12 mouse cellular contexts compared by ENCODE assay signal in genomic region chr5:74162013-74162412, GRCm38 (mm10). TPM values are rescaled to one million over a fixed set of nuclear protein-coding genes. Genes with fewer than 3 reads are reported as not detected.
DNase-seq lines count a peak whose midpoint lies in the region; ATAC-seq and TF ChIP-seq lines count a peak whose summit lies in the region.
"Had no signal": no experiment of that assay in that cellular context is flagged by ENCODE, and none has a peak within 500 bp of the region (broad histone marks: within the 10 kb centered on the region; RNA-seq: fewer than 3 reads in every experiment).

No protein-coding gene starts in this region.

- peak overlapping the region; percentile 36 for H3K4me2 ChIP-seq in midbrain, embryonic 11.5 days

- no peaks in the 10 kb centered on the region for H3K9me3 ChIP-seq in heart, embryonic 10.5 days
- no peaks in the 10 kb centered on the region for H3K9me3 ChIP-seq in midbrain, embryonic 11.5 days (ENCODE audit: control insufficient read depth, low read length)

- peak overlapping the region; percentile 53 for H3K4me3 ChIP-seq in heart, embryonic 10.5 days
- H3K4me3 ChIP-seq in testis, adult 2 months (ENCODE audit: control insufficient read depth, low read depth, low read length) = peak overlapping the region; percentile 75
- no peak overlapping the region for H3K4me3 ChIP-seq in midbrain, embryonic 11.5 days (ENCODE audit: low read depth, low read length)
- H3K4me3 ChIP-seq: layer of hippocampus, adult 2 months had no signal

- peak; percentile 54 for ATAC-seq in midbrain, embryonic 11.5 days (ENCODE audit: low FRiP score)

- WGBS in heart, embryonic 10.5 days = 40% methylated on average over 3 of the region's 3 CpGs
- 41% methylated on average over 3 of the region's 3 CpGs for WGBS in midbrain, embryonic 11.5 days

- H3K36me3 ChIP-seq in heart, embryonic 10.5 days = peaks cover 2% of the 10 kb centered on the region; the same call in 1 of the 2 replicates
- H3K36me3 ChIP-seq in testis, adult 2 months (ENCODE audit: control insufficient read depth, insufficient read depth, low read length) = no peaks in the 10 kb centered on the region
- H3K36me3 ChIP-seq in midbrain, embryonic 11.5 days (ENCODE audit: control insufficient read depth, insufficient read depth, low read length) = no peaks in the 10 kb centered on the region

- no peak for DNase-seq in heart, embryonic 10.5 days (ENCODE audit: low spot score)
- no peak for DNase-seq in heart, adult 8-10 months (ENCODE audit: low spot score)
- DNase-seq in testis, postnatal 14 days (ENCODE audit: low spot score) = no peak
- no peak for DNase-seq in midbrain, embryonic 11.5 days (ENCODE audit: low spot score, missing footprints)
- no peak for DNase-seq in layer of hippocampus, adult 18-20 months (ENCODE audit: low spot score in 2 of 2)
- DNase-seq in gastrocnemius, postnatal 25 days = no peak
- DNase-seq in cerebellum, adult 18-20 months = no peak
- DNase-seq: gastrocnemius, postnatal 36 days; thymus, postnatal 36 days had no signal

- no peaks in the 10 kb centered on the region for H3K27me3 ChIP-seq in heart, embryonic 10.5 days (ENCODE audit: insufficient read depth, poor library complexity, severe bottlenecking)
- no peaks in the 10 kb centered on the region for H3K27me3 ChIP-seq in testis, adult 2 months (ENCODE audit: control insufficient read depth, insufficient read depth, low read length)
- H3K27me3 ChIP-seq in midbrain, embryonic 11.5 days (ENCODE audit: control insufficient read depth, insufficient read depth, low read length) = no peaks in the 10 kb centered on the region; the same call in 1 of the 2 replicates

- H3K27ac ChIP-seq in heart, embryonic 10.5 days = peak overlapping the region; percentile 89
- H3K27ac ChIP-seq in testis, adult 2 months (ENCODE audit: control insufficient read depth, insufficient read depth, low read depth, low read length) = no peak overlapping the region
- no peak overlapping the region; the same call in 1 of the 2 replicates for H3K27ac ChIP-seq in midbrain, embryonic 11.5 days (ENCODE audit: low read depth, low read length)
- H3K27ac ChIP-seq: layer of hippocampus, adult 2 months; macrophage had no signal

- no peak for TF ChIP-seq CTCF in testis, adult 2 months (IDR thresholded peaks at IDR 0.05; ENCODE audit: control insufficient read depth, insufficient read depth, insufficient replicate concordance, low read depth, low read length)

- peak overlapping the region; percentile 27; the same call in 1 of the 2 replicates for H3K9ac ChIP-seq in midbrain, embryonic 11.5 days (ENCODE audit: low read length)

- no peak; the same call in 1 of the 2 replicates for TF ChIP-seq POLR2A in testis, adult 2 months (IDR thresholded peaks at IDR 0.05; ENCODE audit: control insufficient read depth, low read depth, low read length)

- H3K4me1 ChIP-seq in heart, embryonic 10.5 days = peaks cover 66% of the 10 kb centered on the region
- no peaks in the 10 kb centered on the region for H3K4me1 ChIP-seq in testis, adult 2 months (ENCODE audit: control insufficient read depth, insufficient read depth, low read length)
- peaks cover 12% of the 10 kb centered on the region for H3K4me1 ChIP-seq in midbrain, embryonic 11.5 days (ENCODE audit: control insufficient read depth, insufficient read depth, low read length)

RNA-seq across cellular contexts. Expression of gene Rasl11b, which starts 33.1 kb away (rescaled TPM):
- polyA plus RNA-seq in heart, embryonic 10.5 days (2016; fragmentation: Nextera tagmentation; extraction: Ambion mirVana) = 58.3 and 65.9 TPM in 2 replicates
- total RNA-seq in heart, adult 8-10 months (2022) = 10 to 100 TPM; 36.0 to 52.1 (median 41.2) TPM
- polyA plus RNA-seq in testis, adult 2 months (2012; rRNA removed) = 3.8 and 4.7 TPM in 2 replicates
- polyA plus RNA-seq in midbrain, embryonic 11.5 days (2014; fragmentation: Nextera tagmentation; extraction: Ambion mirVana) = 27.0 and 29.0 TPM in 2 replicates
- total RNA-seq in layer of hippocampus, adult 18-20 months (2021) = 10 to 100 TPM; 67.4 to 83.8 TPM
- total RNA-seq in gastrocnemius, postnatal 25 days (2021) = 1 to 10 TPM; 2.3 to 2.8 TPM
- polyA plus RNA-seq: macrophage had no signal

Comparison
In these comparisons a context has a peak if more than half of its experiments do, and no peak if none do; other contexts are left out.
1. RNA of gene Rasl11b, which starts 33.1 kb away (total RNA-seq): 67.4 to 83.8 TPM in layer of hippocampus, adult 18-20 months and 36.0 to 52.1 TPM in heart, adult 8-10 months; 2.3 to 2.8 TPM in gastrocnemius, postnatal 25 days; every median in the first group is over 4 times any median in the second.